Mouse (Mus musculus) stomach, embryonic 16.5 days (tissue): ENCODE data around the gene Stk32c. TPM values are rescaled to one million over a fixed set of nuclear protein-coding genes. Genes with fewer than 3 reads are reported as not detected.

Experiments
- polyA plus RNA-seq: library from polyadenylated mRNA; unstranded; fragments of >200 nt; fragmentation: Nextera tagmentation; extraction: Ambion mirVana; gene quantifications from 2 replicates; pipeline ENCODE4 v1.2.1, GENCODE M21; 2015

Gene Stk32c
- polyA plus RNA-seq, 1 experiment from 2014 or later, result 0.17 TPM

Other genes starting within 250 kb of the Stk32c start
- 13.3 and 13.6 TPM in 2 replicates for gene Dpysl4, start 127.3 kb downstream of the Stk32c start, polyA plus RNA-seq
- 2.9 and 4.4 TPM in 2 replicates for gene Lrrc27, start 319 bp downstream of the Stk32c start, polyA plus RNA-seq
- gene Pwwp2b, start 35.2 kb upstream of the Stk32c start, polyA plus RNA-seq, result 16.3 and 19.8 TPM in 2 replicates
- gene Inpp5a, start 175.8 kb upstream of the Stk32c start, polyA plus RNA-seq, result 20.0 and 21.3 TPM in 2 replicates